Mouse (Mus musculus): Measurements from ENCODE around the gene Jak3.

The Jak3 gene

GRCm38 (mm10) chr8:71719928-71720457 lies 43.9 kb downstream of the Jak3 start:
- DNase-seq (ENCODE audit: low spot score in 2 of 2), result peak in 1 of 2 experiments; percentile 45

GRCm38 (mm10) chr8:71723047-71723551 lies 47.0 kb downstream of the Jak3 start:
- peak; percentile 79 to 88 for DNase-seq (ENCODE audit: low spot score in 2 of 2)

- DNase-seq (ENCODE audit: low spot score in 2 of 2), result peak; percentile 37 to 50
These were observed 48.3 kb downstream of the Jak3 start for GRCm38 (mm10) chr8:71724389-71724788.

GRCm38 (mm10) chr8:71725122-71725924 lies 49.2 kb downstream of the Jak3 start, which contains the start of gene Fcho1:
Fcho1 (minus strand) TSS chr8:71725716.
- peak; percentile 82 to 94 for DNase-seq (ENCODE audit: low spot score in 2 of 2)

GRCm38 (mm10) chr8:71728240-71728785 lies 52.2 kb downstream of the Jak3 start:
- peak in 1 of 2 experiments; percentile 68 for DNase-seq (ENCODE audit: low spot score in 2 of 2)

- peak in 1 of 2 experiments; percentile 40 for DNase-seq (ENCODE audit: low spot score in 2 of 2)
These were observed 52.9 kb downstream of the Jak3 start for GRCm38 (mm10) chr8:71728826-71729620.

- peak; percentile 65 to 87 for DNase-seq (ENCODE audit: low spot score in 2 of 2)
These were observed 55.6 kb downstream of the Jak3 start for GRCm38 (mm10) chr8:71731652-71732230.

GRCm38 (mm10) chr8:71738316-71738715 lies 62.2 kb downstream of the Jak3 start:
- DNase-seq (ENCODE audit: low spot score in 2 of 2), result peak in 1 of 2 experiments; percentile 9
